Mouse (Mus musculus): Measurements from ENCODE around the gene Gm19410. TPM values are rescaled to one million over a fixed set of nuclear protein-coding genes. Genes with fewer than 3 reads are reported as not detected.

Gm19410 gene
- total RNA-seq (2023): not detected

GRCm38 (mm10) chr8:35765499-35766193 lies at the start of gene Gm19410:
Gm19410 (plus strand) TSS chr8:35765790.

Measured in B cell, adult 67 days (primary cell).